Mouse (Mus musculus) forebrain, embryonic 15.5 days (tissue): ENCODE results near the gene Lcn11. TPM values are rescaled to one million over a fixed set of nuclear protein-coding genes. Genes with fewer than 3 reads are reported as not detected.
"Not testable (repeated sequence)": the region's sequence is repeated elsewhere in the genome, so short reads cannot be mapped to it uniquely, and the experiment has no call there.

Source experiments
- ATAC-seq: fragments of 200-750 bp; cut with Nextera tagmentation; replicated peaks from 2 replicates; pipeline ENCODE4 v1.8.0; 2017; ENCODE audit warnings: mild to moderate bottlenecking, moderate TSS enrichment, moderate library complexity
- H3K27ac ChIP-seq: fragments of 300-500 bp; sonication (generic); replicated peaks from 2 replicates; pipeline ENCODE4 v1.5.1; 2015; ENCODE audit warnings: mild to moderate bottlenecking, inconsistent platforms
- H3K27me3 ChIP-seq: fragments of 300-500 bp; sonication (generic); 2 replicates; pipeline ENCODE4 v1.6.1; 2015; ENCODE audit warnings: inconsistent platforms
- H3K36me3 ChIP-seq: fragments of 300-500 bp; sonication (generic); 2 replicates; pipeline ENCODE4 v1.6.1; 2015; ENCODE audit warnings: mild to moderate bottlenecking, inconsistent platforms
- H3K4me1 ChIP-seq: fragments of 300-500 bp; sonication (generic); 2 replicates; pipeline ENCODE4 v1.6.1; 2015; ENCODE audit warnings: inconsistent platforms
- H3K4me2 ChIP-seq: fragments of 300-500 bp; sonication (generic); replicated peaks from 2 replicates; pipeline ENCODE4 v1.6.1; 2015; ENCODE audit warnings: mild to moderate bottlenecking, inconsistent platforms
- H3K4me3 ChIP-seq: fragments of 300-500 bp; sonication (generic); 2 replicates; pipeline ENCODE4 v1.5.1; 2015; ENCODE audit warnings: mild to moderate bottlenecking, inconsistent platforms
- H3K9ac ChIP-seq: fragments of 300-500 bp; sonication (generic); replicated peaks from 2 replicates; pipeline ENCODE4 v1.6.1; 2015; ENCODE audit warnings: mild to moderate bottlenecking, inconsistent platforms
- H3K9me3 ChIP-seq: fragments of 300-500 bp; sonication (generic); 2 replicates; pipeline ENCODE4 v1.6.1; 2016; ENCODE audit warnings: inconsistent platforms
- WGBS: fragments of 180-500 bp; shearing (Covaris S2); methylation state at CpG from one replicate; pipeline ENCODE4 v1.1.7; 2015; ENCODE audit warnings: mixed read lengths; 5-methylcytosine and 5-hydroxymethylcytosine counted together
- polyA plus RNA-seq: library from polyadenylated mRNA; unstranded; fragments of >200 nt; fragmentation: Nextera tagmentation; extraction: Ambion mirVana; gene quantifications from 2 replicates; pipeline ENCODE4 v1.2.1, GENCODE M21; 2015

Gene Lcn11
- not detected in 2 replicates for polyA plus RNA-seq

DNA sequence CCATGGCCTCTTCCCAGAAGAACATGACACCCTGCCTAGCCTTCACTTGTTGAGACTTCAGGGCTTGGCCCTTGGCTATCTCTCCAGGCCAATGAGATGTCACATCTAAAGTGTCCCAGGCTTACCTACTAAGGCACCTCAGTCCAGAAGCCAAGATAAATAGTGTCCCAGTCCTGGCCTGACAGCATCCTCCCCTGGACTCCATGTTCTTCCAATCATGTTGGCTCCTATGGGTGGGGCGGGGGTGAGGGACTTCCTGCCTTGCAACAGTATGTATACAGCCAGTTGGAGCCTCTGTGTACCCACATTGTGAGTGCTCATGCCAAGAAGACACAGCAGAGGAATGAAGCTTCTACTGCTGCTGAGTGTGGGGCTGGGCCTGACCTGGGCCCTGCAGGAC lies at the start of gene Lcn11:
TSS of gene Lcn11 (plus strand) at position 301 of the 400 bp plus-strand sequence.
- Histone ChIP-seq H3K27me3 (no peaks in the 10 kb centered on the region), H3K36me3 (no peaks in the 10 kb centered on the region), H3K4me3 (no peak within 1 kb of the TSS), H3K27ac (no peak within 1 kb of the TSS), H3K9me3 (no peaks in the 10 kb centered on the region), H3K4me2 (no peak within 1 kb of the TSS), H3K9ac (no peak within 1 kb of the TSS), H3K4me1 (no peaks in the 10 kb centered on the region)
- no peak for ATAC-seq
- WGBS: 88% methylated on average over 1 of the region's 1 CpGs

DNA sequence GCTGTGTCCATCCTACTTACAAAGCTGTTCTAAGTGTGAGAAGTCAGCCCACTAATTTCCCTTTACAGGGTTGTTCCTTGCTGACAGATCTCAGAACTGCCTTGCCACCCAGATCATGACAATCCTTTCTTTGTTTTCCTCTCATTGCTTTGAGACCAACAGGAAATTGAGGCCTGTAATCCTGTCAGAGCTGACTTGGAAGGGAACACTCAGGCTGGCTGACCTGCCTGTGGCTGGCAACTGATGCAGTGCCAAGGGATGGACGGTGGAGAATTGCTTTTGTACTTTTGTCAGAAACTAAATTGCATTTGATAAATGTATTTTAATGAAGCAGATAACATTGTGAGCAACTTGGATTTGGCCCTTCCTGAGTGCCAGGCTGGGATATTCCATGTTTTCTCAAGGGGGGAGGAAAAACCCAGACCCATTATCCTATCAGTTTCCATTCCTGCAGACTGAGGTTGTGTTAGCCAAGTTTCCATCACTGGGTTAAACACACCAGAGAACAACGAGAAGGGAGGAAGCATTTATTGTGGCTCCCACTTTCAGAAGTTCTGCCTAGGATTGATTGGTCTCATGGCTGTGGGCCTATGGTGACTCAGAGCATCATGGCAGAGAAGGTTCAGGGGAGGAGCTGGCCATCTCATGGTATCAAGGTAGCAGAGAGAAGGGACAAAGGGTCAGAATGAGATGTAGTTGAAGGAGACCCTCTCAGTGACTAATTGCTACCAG lies 43.5 kb upstream of the Lcn11 start:
- no peaks in the 10 kb centered on the region for H3K4me1 ChIP-seq
- 50% methylated on average over 2 of the region's 2 CpGs for WGBS
- no peak overlapping the region for H3K27ac ChIP-seq
- no peaks in the 10 kb centered on the region for H3K36me3 ChIP-seq
- no peak overlapping the region for H3K4me3 ChIP-seq
- ATAC-seq: no peak
- H3K9me3 ChIP-seq: no peaks in the 10 kb centered on the region
- H3K9ac ChIP-seq: no peak overlapping the region
- H3K27me3 ChIP-seq: no peaks in the 10 kb centered on the region
- no peak overlapping the region for H3K4me2 ChIP-seq

DNA sequence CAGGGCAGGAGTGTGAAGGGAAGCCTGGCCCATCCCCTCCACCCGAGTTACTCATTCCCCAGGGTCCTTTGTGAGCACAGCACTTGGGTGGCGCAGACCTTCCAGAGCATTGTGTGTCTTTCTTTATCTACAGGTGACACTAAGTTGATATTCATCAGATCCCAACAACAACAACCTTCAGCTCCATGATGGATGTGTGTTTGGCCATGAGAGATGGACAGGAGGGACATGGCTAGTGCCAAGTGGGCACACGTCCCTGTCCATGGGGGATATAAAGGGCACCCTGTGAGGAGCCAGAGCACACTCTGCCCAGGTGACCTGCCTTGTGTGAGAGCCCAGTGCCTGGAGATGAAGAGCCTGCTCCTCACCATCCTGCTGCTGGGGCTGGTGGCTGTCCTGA lies 40.1 kb upstream of the Lcn11 start, which contains the start of gene Obp2b:
TSS of gene Obp2b (plus strand) at position 301 of the 400 bp plus-strand sequence.
- H3K36me3 ChIP-seq, ATAC-seq, H3K27ac ChIP-seq, H3K4me3 ChIP-seq, H3K9ac ChIP-seq, H3K9me3 ChIP-seq, H3K27me3 ChIP-seq, H3K4me1 ChIP-seq, H3K4me2 ChIP-seq: not testable (repeated sequence)
- WGBS: 84% methylated on average over 3 of the region's 3 CpGs

DNA sequence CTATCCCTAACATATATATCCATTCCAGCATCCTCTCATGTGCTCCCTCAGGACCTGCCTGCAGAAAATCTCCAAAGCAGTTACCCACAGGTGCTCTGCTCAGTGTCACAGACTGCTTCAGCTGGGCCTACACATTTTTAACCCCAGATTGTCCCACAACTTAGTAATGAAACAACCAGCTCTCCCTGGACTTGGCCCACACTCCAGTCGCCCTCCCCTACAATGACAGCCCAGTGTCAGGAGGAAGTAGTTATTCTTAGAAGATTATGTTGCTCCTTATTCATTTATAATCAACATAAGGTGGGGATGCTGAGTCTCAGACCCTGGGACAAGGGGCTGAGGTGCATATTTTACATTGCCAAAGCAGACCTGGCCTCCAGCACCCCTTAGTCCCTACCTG lies 35.1 kb upstream of the Lcn11 start:
- Histone ChIP-seq H3K4me3 (no peak overlapping the region), H3K4me1 (no peaks in the 10 kb centered on the region), H3K27ac (no peak overlapping the region), H3K36me3 (no peaks in the 10 kb centered on the region), H3K4me2 (no peak overlapping the region), H3K27me3 (no peaks in the 10 kb centered on the region), H3K9me3 (no peaks in the 10 kb centered on the region), H3K9ac (no peak overlapping the region)
- WGBS: 74% methylated on average over 1 of the region's 1 CpGs
- ATAC-seq: no peak

DNA sequence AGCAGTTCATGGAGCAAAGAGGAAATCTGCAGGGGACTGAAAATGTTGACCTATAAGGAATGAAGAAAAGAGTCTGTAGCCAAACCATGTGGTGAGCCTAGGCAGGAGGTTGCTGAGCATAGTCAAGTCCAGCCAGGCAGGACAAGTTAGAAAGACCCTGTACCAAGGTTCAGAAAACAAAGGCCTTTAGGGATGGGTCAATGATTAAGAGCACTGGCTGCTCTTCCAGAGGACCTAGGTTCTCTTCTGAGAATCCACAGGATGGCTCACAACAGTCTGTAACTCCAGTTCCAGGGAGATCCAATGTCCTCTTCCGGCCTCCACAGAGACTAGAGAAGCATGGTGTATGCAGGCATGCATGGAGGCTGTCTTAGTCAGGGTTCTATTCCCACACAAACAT lies 22.6 kb upstream of the Lcn11 start:
- H3K9ac ChIP-seq: no peak overlapping the region
- H3K9me3 ChIP-seq: no peaks in the 10 kb centered on the region
- no peak overlapping the region for H3K4me3 ChIP-seq
- no peaks in the 10 kb centered on the region for H3K4me1 ChIP-seq
- no peak overlapping the region for H3K27ac ChIP-seq
- no peaks in the 10 kb centered on the region for H3K27me3 ChIP-seq
- H3K36me3 ChIP-seq: no peaks in the 10 kb centered on the region
- ATAC-seq: no peak
- H3K4me2 ChIP-seq: no peak overlapping the region
- WGBS: 87% methylated on average over 1 of the region's 1 CpGs

DNA sequence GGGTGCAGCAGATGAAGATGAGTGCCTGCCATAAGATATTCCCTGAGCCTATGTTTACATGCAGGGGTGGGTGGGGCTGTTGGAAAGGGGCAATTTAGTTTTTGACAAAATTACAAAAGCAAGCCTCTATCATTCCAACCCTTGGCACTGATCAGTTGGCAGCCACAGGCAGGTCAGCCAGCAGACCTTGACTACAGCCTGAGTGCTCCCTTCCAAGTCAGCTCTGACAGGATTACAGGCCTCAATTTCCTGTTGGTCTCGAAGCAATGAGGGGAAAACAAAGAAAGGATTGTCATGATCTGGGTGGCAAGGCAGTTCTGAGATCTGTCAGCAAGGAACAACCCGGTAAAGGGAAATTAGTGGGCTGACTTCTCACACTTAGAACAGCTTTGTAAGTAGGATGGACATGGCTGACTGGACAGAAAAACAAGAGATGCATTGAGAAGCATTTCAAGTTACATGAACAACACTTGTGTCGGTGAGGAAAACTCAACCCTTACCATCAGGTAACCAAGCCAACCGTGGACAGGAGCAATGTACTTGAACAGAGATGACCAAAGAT lies 18.7 kb upstream of the Lcn11 start:
- 57% methylated on average over 4 of the region's 4 CpGs for WGBS
- no peaks in the 10 kb centered on the region for H3K4me1 ChIP-seq
- H3K9me3 ChIP-seq: no peaks in the 10 kb centered on the region
- no peak overlapping the region for H3K27ac ChIP-seq
- no peak overlapping the region for H3K4me2 ChIP-seq
- H3K9ac ChIP-seq: no peak overlapping the region
- no peak for ATAC-seq
- H3K36me3 ChIP-seq: no peaks in the 10 kb centered on the region
- no peaks in the 10 kb centered on the region for H3K27me3 ChIP-seq
- H3K4me3 ChIP-seq: no peak overlapping the region

DNA sequence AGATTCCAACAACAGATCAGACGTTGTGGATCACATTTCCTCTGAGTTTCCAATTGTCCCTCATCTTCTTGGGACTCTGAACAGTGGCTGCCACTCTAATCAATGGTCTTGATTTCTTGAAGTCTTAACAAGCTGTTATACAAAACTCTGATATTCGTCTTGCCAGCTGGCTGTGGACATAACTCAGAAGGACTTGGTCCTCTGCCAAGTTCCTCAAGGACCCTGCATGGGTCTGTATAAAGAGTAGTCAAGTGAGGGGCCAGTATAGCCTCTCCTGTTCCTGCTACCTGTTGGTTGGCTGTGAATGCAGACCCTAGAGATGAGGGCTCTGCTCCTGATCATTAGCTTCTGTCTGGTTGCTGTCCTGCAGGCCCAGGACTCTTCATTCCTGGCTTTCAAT lies 11.5 kb upstream of the Lcn11 start, which contains the start of gene Lcn3:
TSS of gene Lcn3 (plus strand) at position 301 of the 400 bp plus-strand sequence.
- H3K27ac ChIP-seq: no peak within 1 kb of the TSS
- 47% methylated on average over 2 of the region's 2 CpGs for WGBS
- H3K9me3 ChIP-seq: no peaks in the 10 kb centered on the region
- H3K27me3 ChIP-seq: no peaks in the 10 kb centered on the region
- no peaks in the 10 kb centered on the region for H3K36me3 ChIP-seq
- H3K9ac ChIP-seq: no peak within 1 kb of the TSS
- ATAC-seq: no peak
- no peak within 1 kb of the TSS for H3K4me3 ChIP-seq
- no peak within 1 kb of the TSS for H3K4me2 ChIP-seq
- no peaks in the 10 kb centered on the region for H3K4me1 ChIP-seq

DNA sequence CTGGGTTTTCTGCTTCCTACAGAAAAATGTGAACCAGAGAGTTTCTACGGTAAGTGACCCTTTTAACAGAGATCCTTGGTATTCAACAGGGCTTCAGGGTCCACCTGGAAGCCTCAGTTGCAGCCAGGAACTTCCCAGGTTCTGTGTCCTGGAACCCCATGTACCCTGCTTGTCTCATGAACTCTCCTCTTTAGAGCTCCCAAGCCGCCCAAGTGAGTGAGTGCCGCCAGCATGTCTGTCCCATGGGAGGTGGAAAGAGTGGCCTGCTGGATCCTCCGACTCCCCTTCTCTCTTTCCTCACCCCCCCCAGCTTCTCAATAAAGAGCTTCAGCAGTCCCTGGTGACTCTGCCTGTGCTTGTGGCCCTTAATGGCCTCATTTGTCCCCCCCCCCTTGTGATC lies 9.1 kb upstream of the Lcn11 start:
- Histone ChIP-seq H3K9ac (no peak overlapping the region), H3K4me2 (no peak overlapping the region), H3K27ac (no peak overlapping the region), H3K9me3 (no peaks in the 10 kb centered on the region), H3K4me1 (no peaks in the 10 kb centered on the region), H3K36me3 (no peaks in the 10 kb centered on the region), H3K27me3 (no peaks in the 10 kb centered on the region), H3K4me3 (no peak overlapping the region)
- WGBS: 89% methylated on average over 4 of the region's 4 CpGs
- no peak for ATAC-seq

DNA sequence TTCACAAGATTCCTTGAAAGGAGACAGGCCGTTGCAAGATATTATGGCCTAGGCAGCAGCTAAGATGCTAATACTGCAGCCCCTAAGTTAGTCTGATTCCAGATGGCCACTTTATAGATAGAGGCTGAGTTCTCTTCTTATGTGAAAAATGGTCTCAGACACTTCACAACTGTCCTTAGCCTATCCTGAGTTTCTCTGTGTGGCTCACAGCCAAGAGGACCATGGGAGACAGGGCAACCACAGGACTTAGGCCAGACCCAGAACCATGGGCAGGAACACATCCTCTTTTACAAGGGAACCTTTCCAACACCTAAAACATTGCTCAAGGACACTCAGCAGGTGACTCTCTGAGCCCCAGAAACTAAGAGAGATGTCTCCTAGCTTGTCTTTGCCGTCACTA lies 3.3 kb upstream of the Lcn11 start:
- H3K9me3 ChIP-seq: no peaks in the 10 kb centered on the region

DNA sequence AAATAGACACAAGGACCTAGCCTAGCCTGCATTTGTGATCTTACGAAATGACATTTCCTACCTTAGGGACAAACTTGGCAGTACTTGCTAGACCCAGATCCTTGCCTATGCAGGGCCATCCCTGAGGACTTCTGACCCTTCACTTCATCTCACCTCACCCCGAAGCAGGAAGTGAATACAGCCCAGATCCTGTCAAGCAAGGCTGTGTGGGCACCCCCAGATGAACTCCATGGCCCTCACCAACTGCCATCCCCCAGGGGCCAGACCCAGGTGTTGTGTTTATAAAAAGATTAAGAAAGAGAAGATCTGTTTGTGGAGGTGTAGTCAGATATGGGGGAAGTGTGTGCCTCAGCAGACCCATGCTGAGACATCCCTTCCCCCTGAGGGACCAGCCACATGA lies 2.2 kb upstream of the Lcn11 start:
- Histone ChIP-seq H3K4me2 (no peak overlapping the region), H3K27ac (no peak overlapping the region), H3K4me3 (no peak overlapping the region), H3K9me3 (no peaks in the 10 kb centered on the region), H3K27me3 (no peaks in the 10 kb centered on the region), H3K36me3 (no peaks in the 10 kb centered on the region), H3K4me1 (no peaks in the 10 kb centered on the region), H3K9ac (no peak overlapping the region)
- 87% methylated on average over 2 of the region's 2 CpGs for WGBS
- ATAC-seq: no peak

More for the DNA sequence above, 3.3 kb upstream of the Lcn11 start:
- no peak overlapping the region for H3K4me2 ChIP-seq
- no peaks in the 10 kb centered on the region for H3K4me1 ChIP-seq
- WGBS: 89% methylated on average over 2 of the region's 2 CpGs
- no peak overlapping the region for H3K4me3 ChIP-seq
- no peak overlapping the region for H3K9ac ChIP-seq
- H3K27me3 ChIP-seq: no peaks in the 10 kb centered on the region
- no peak overlapping the region for H3K27ac ChIP-seq
- no peaks in the 10 kb centered on the region for H3K36me3 ChIP-seq
- ATAC-seq: no peak

DNA sequence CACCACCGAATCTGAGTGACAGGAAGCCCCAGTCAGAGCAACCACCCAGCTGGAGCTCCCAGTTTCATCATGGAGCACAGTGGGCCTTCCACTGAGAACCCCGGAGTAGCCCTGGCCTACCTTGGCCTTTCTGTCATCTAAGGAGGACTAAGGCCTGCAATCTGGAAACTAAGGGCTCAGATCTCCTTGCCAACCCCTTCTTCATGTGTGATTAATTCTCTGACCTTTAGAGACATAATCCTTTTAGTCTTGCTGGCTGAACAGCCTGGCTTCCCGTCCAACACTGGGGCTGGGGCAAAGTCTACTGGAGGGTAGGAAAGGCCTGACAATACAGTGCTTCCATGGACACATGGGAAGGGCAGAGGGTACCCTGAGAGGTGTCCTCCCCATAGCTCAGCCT lies 826 bp upstream of the Lcn11 start:
- no peak overlapping the region for H3K9ac ChIP-seq
- no peaks in the 10 kb centered on the region for H3K27me3 ChIP-seq
- no peak for ATAC-seq
- H3K4me2 ChIP-seq: no peak overlapping the region
- H3K27ac ChIP-seq: no peak overlapping the region
- no peak overlapping the region for H3K4me3 ChIP-seq
- no peaks in the 10 kb centered on the region for H3K36me3 ChIP-seq
- H3K4me1 ChIP-seq: no peaks in the 10 kb centered on the region
- no peaks in the 10 kb centered on the region for H3K9me3 ChIP-seq
- 56% methylated on average over 3 of the region's 3 CpGs for WGBS

DNA sequence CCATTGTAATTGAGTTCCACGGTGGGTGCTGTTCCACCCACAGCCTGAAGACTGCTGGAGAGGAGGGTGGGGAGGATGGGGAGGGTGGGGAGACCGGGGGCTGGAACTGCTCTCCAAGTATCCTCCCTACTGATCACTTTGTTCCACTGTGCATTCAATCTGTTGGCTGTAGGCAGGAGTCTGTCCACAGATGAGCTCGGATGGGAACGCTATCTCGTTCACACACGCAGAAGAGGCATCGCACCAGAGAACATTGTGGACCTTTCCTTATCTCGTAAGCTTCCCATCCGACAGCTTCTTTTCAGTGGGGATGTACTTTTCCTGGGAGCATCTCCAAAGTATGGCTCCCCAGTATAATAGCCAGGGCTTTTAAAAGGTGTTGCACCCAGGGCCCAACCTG lies 2.3 kb downstream of the Lcn11 start:
- Histone ChIP-seq H3K4me2 (no peak overlapping the region), H3K9ac (no peak overlapping the region), H3K4me3 (no peak overlapping the region), H3K36me3 (no peaks in the 10 kb centered on the region), H3K4me1 (no peaks in the 10 kb centered on the region), H3K27ac (no peak overlapping the region), H3K9me3 (no peaks in the 10 kb centered on the region), H3K27me3 (no peaks in the 10 kb centered on the region)
- 91% methylated on average over 9 of the region's 9 CpGs for WGBS
- no peak for ATAC-seq

DNA sequence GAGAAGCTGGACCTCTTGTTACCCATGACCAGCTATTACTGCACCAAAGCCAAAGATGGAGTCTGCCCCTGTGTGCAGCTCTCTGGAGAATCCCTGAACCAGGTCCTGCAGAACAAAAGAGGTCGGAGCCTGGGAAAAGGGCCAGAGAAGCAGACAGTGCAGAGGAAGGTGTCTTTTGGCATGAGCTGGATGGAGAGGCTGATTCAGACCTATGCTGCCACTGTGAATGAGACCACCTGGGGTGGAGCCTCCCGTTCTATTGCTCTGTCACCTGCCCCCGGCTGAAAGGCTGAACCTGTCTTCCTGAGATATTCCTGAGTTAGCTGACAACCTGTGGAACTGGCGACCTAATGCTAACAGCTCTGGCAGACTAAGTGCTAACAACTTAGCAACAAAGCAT lies 4.1 kb downstream of the Lcn11 start:
- Histone ChIP-seq H3K4me2 (no peak overlapping the region), H3K9me3 (no peaks in the 10 kb centered on the region), H3K27me3 (no peaks in the 10 kb centered on the region), H3K9ac (no peak overlapping the region), H3K4me3 (no peak overlapping the region), H3K36me3 (no peaks in the 10 kb centered on the region), H3K27ac (no peak overlapping the region), H3K4me1 (no peaks in the 10 kb centered on the region)
- 71% methylated on average over 4 of the region's 4 CpGs for WGBS
- no peak for ATAC-seq
